Comparison of ENCODE assay signal across 30 mouse cellular contexts in the genomic region with DNA sequence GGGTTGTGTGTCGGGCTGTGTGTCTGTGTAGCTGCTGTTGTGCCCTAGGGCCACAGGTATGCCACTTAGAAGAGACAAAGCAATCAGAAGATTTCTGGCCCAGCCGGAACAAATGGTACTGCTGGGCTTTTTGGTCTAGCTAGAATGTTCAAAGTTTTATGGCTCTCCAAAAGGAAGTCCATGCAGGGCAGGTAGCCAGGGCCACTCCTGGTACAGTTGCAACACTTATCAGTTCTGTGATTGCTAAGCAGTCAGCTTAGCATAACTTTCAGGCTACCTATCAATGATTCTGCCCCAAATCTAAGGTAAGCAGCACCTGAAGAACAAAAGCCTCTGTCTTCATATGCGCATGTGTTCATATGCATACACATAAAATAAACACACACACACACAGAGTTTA. TPM values are rescaled to one million over a fixed set of nuclear protein-coding genes. Genes with fewer than 3 reads are reported as not detected.
"Had no signal": no experiment of that assay in that cellular context is flagged by ENCODE, and none has a peak within 500 bp of the region (broad histone marks: within the 10 kb centered on the region; RNA-seq: fewer than 3 reads in every experiment).

No protein-coding gene starts in this region.

- H3K4me2 ChIP-seq: heart, embryonic 12.5 days; hindbrain, embryonic 13.5 days; hindbrain, embryonic 15.5 days; limb, embryonic 13.5 days; limb, embryonic 15.5 days; liver, embryonic 12.5 days had no signal

- H3K4me1 ChIP-seq: heart, embryonic 12.5 days; hindbrain, embryonic 15.5 days; limb, embryonic 13.5 days; limb, embryonic 15.5 days; liver, embryonic 12.5 days had no signal

- H3K4me3 ChIP-seq: heart, adult 2 months; heart, embryonic 12.5 days; hindbrain, embryonic 13.5 days; hindbrain, embryonic 15.5 days; layer of hippocampus, adult 2 months; left cerebral cortex, adult 2 months; limb, embryonic 13.5 days; limb, embryonic 15.5 days; liver, embryonic 12.5 days had no signal

- H3K36me3 ChIP-seq: heart, embryonic 12.5 days; hindbrain, embryonic 13.5 days; hindbrain, embryonic 15.5 days; limb, embryonic 13.5 days; limb, embryonic 15.5 days; liver, embryonic 12.5 days had no signal

- H3K9me3 ChIP-seq: heart, embryonic 12.5 days; hindbrain, embryonic 13.5 days; hindbrain, embryonic 15.5 days; limb, embryonic 13.5 days; limb, embryonic 15.5 days had no signal

- H3K27me3 ChIP-seq: heart, embryonic 12.5 days; hindbrain, embryonic 13.5 days; hindbrain, embryonic 15.5 days; limb, embryonic 13.5 days; limb, embryonic 15.5 days; liver, embryonic 12.5 days had no signal

- H3K27ac ChIP-seq: heart, adult 2 months; hindbrain, embryonic 13.5 days; hindbrain, embryonic 15.5 days; hindbrain, postnatal 0 days; layer of hippocampus, adult 2 months; left cerebral cortex, adult 2 months; limb, embryonic 13.5 days; limb, embryonic 15.5 days; liver, embryonic 12.5 days; liver, embryonic 14.5 days had no signal

- H3K9ac ChIP-seq: heart, embryonic 12.5 days; hindbrain, embryonic 13.5 days; hindbrain, embryonic 15.5 days; limb, embryonic 13.5 days; limb, embryonic 15.5 days; liver, embryonic 12.5 days; liver, embryonic 14.5 days had no signal

- ATAC-seq: hindbrain, postnatal 0 days; liver, embryonic 12.5 days had no signal

- DNase-seq: gastrocnemius, postnatal 14 days; gastrocnemius, postnatal 36 days; heart, adult 11 months; heart, adult 2 months; heart, postnatal 10 days; kidney, adult 18-20 months; kidney, adult 8-10 months; kidney, postnatal 10 days; kidney, postnatal 25 days; kidney, postnatal 4 days; left cerebral cortex, postnatal 4 days had no signal

RNA-seq across cellular contexts. Expression of a gene that starts 26.0 kb away (rescaled TPM):
- polyA plus RNA-seq: gonadal fat pad, adult 2 months; heart, adult 2 months; heart, embryonic 12.5 days; heart, embryonic 14.5 days; heart, embryonic 16.5 days; hindbrain, embryonic 11.5 days; intestine, embryonic 14.5 days; kidney, embryonic 16.5 days; limb, embryonic 11.5 days; limb, embryonic 13.5 days; limb, embryonic 15.5 days; liver, adult 2 months; liver, embryonic 12.5 days; liver, embryonic 14.5 days had no signal

RNA-seq across cellular contexts. Expression of a gene that starts 53.4 kb away (rescaled TPM):
- polyA plus RNA-seq: gonadal fat pad, adult 2 months; heart, adult 2 months; heart, embryonic 12.5 days; heart, embryonic 14.5 days; heart, embryonic 16.5 days; hindbrain, embryonic 11.5 days; hindbrain, embryonic 13.5 days; hindbrain, embryonic 15.5 days; hindbrain, postnatal 0 days; intestine, embryonic 14.5 days; kidney, embryonic 14.5 days; kidney, embryonic 16.5 days; limb, embryonic 11.5 days; limb, embryonic 13.5 days; limb, embryonic 15.5 days; liver, adult 2 months; liver, embryonic 12.5 days; liver, embryonic 14.5 days had no signal
